Mouse (Mus musculus) gastrocnemius, postnatal 36 days (tissue): ENCODE measurements around the gene Gm28079. TPM values are rescaled to one million over a fixed set of nuclear protein-coding genes. Genes with fewer than 3 reads are reported as not detected.
"Not testable (repeated sequence)": the region's sequence is repeated elsewhere in the genome, so short reads cannot be mapped to it uniquely, and the experiment has no call there.

ENCODE experiments used
- DNase-seq, 2 experiments: peaks; one replicate each; pipeline ENCODE4 v3.0.0; 2022
- intact Hi-C: fragments of 180-260 bp; cut with DNase I; formaldehyde crosslinking; loops from one replicate; pipeline ENCODE4 v1.15.1; 2025
- long read RNA-seq, 2 experiments: library from polyadenylated mRNA; stranded (forward); transcript quantifications; one replicate each; pipeline ENCODE4 v2.0.0; 2021
- total RNA-seq, 2 experiments: library from RNA; stranded (reverse); gene quantifications; 2 replicates each; pipeline ENCODE4 v1.2.3; 2021

Gene Gm28079
- not detected for total RNA-seq
- long read RNA-seq, experiment 1: 0 reads
- long read RNA-seq, experiment 2: 0 reads

DNA sequence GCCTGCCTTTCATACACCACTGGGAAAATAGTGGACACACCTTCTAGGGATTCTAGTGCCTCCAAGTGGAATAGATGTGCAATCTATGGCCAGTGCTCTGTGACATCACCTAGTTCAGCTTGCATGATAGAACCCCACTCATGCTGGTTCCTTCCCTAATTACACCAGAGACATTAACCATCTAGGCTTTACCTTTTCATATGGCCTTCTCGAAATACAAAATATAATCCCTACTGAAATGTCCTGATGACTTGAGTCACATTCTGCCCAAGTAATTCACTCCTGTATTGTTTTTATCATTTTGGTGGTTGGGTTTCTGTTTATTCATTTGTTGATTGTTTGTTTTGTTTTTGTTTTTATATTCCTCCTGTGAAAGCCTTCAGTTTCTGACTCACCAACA lies at the start of gene Gm28079:
TSS of gene Gm28079 (minus strand) at position 101 of the 400 bp plus-strand sequence.
- DNase-seq, intact Hi-C loops: not testable (repeated sequence)
